Mouse (Mus musculus): ENCODE data around the gene Adamts14. TPM values are rescaled to one million over a fixed set of nuclear protein-coding genes. Genes with fewer than 3 reads are reported as not detected.

The Adamts14 gene
- polyA plus RNA-seq, 1 experiment: 0.23 TPM

GRCm38 (mm10) chr10:61286246-61286645 is 13.0 kb upstream of the Adamts14 start:
- TF ChIP-seq POLR2A (IDR thresholded peaks at IDR 0.05; ENCODE audit: borderline replicate concordance, insufficient read depth, low read length) (no peak), CTCF (IDR thresholded peaks at IDR 0.05; ENCODE audit: borderline replicate concordance, insufficient read depth, low read depth, low read length) (no peak)
- no peak for DNase-seq
- WGBS: 89% methylated on average over 7 of the region's 7 CpGs
- Histone ChIP-seq H3K4me1 (ENCODE audit: control insufficient read depth, insufficient read depth, low read length) (peaks cover 13% of the 10 kb centered on the region), H3K27ac (ENCODE audit: insufficient read depth, low read length) (no peak overlapping the region), H3K4me3 (replicated peaks; ENCODE audit: insufficient read depth, low read depth, low read length) (no peak overlapping the region), H3K27me3 (ENCODE audit: control insufficient read depth, insufficient read depth, low read length) (no peaks in the 10 kb centered on the region)

- 6% methylated on average over 11 of the region's 11 CpGs for WGBS
- H3K4me1 ChIP-seq (ENCODE audit: control insufficient read depth, insufficient read depth, low read length): peaks cover 13% of the 10 kb centered on the region
- no peak overlapping the region for H3K27ac ChIP-seq (ENCODE audit: insufficient read depth, low read length)
- no peak overlapping the region for H3K4me3 ChIP-seq (replicated peaks; ENCODE audit: insufficient read depth, low read depth, low read length)
- DNase-seq: peak; percentile 44 to 67
- no peaks in the 10 kb centered on the region for H3K27me3 ChIP-seq (ENCODE audit: control insufficient read depth, insufficient read depth, low read length)
- TF ChIP-seq CTCF (IDR thresholded peaks at IDR 0.05; ENCODE audit: borderline replicate concordance, insufficient read depth, low read depth, low read length) (no peak), POLR2A (IDR thresholded peaks at IDR 0.05; ENCODE audit: borderline replicate concordance, insufficient read depth, low read length) (no peak)
Observed at GRCm38 (mm10) chr10:61285271-61285670, 12.0 kb upstream of the Adamts14 start.

- TF ChIP-seq CTCF (IDR thresholded peaks at IDR 0.05; ENCODE audit: borderline replicate concordance, insufficient read depth, low read depth, low read length) (no peak), POLR2A (IDR thresholded peaks at IDR 0.05; ENCODE audit: borderline replicate concordance, insufficient read depth, low read length) (no peak)
- WGBS: 84% methylated on average over 4 of the region's 4 CpGs
- peaks cover 13% of the 10 kb centered on the region for H3K4me1 ChIP-seq (ENCODE audit: control insufficient read depth, insufficient read depth, low read length)
Observed at GRCm38 (mm10) chr10:61284309-61284708, 11.1 kb upstream of the Adamts14 start.

DNA sequence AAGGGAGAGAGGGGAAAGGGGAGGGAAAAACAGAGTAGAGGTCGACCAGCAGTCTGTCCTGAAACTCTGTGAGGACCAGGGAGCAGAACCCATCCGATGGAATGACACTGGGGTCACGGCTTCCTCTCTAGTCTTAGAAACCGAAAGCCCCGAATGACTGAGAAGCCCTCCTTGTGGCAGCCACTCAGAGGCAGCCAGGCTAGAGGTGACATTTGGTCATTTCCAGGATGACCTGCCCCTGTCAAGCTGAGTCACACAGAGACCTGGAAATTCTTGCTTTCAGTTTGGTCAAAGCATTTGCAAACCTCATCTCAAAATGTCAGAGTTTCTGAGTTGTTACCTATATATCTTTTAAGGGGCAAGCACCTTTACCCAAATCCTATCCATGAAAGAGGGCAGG is 7.9 kb upstream of the Adamts14 start:
- WGBS: 93% methylated on average over 5 of the region's 5 CpGs
- Histone ChIP-seq H3K27me3 (ENCODE audit: control insufficient read depth, insufficient read depth, low read length) (no peaks in the 10 kb centered on the region), H3K4me3 (replicated peaks; ENCODE audit: insufficient read depth, low read depth, low read length) (no peak overlapping the region), H3K27ac (ENCODE audit: insufficient read depth, low read length) (no peak overlapping the region), H3K4me1 (ENCODE audit: control insufficient read depth, insufficient read depth, low read length) (peaks cover 13% of the 10 kb centered on the region)
- TF ChIP-seq POLR2A (IDR thresholded peaks at IDR 0.05; ENCODE audit: borderline replicate concordance, insufficient read depth, low read length) (no peak), CTCF (IDR thresholded peaks at IDR 0.05; ENCODE audit: borderline replicate concordance, insufficient read depth, low read depth, low read length) (no peak)
- no peak for DNase-seq

More at GRCm38 (mm10) chr10:61284309-61284708, 11.1 kb upstream of the Adamts14 start:
- no peak overlapping the region for H3K27ac ChIP-seq (ENCODE audit: insufficient read depth, low read length)
- H3K4me3 ChIP-seq (replicated peaks; ENCODE audit: insufficient read depth, low read depth, low read length): no peak overlapping the region
- H3K27me3 ChIP-seq (ENCODE audit: control insufficient read depth, insufficient read depth, low read length): no peaks in the 10 kb centered on the region
- DNase-seq: no peak

DNA sequence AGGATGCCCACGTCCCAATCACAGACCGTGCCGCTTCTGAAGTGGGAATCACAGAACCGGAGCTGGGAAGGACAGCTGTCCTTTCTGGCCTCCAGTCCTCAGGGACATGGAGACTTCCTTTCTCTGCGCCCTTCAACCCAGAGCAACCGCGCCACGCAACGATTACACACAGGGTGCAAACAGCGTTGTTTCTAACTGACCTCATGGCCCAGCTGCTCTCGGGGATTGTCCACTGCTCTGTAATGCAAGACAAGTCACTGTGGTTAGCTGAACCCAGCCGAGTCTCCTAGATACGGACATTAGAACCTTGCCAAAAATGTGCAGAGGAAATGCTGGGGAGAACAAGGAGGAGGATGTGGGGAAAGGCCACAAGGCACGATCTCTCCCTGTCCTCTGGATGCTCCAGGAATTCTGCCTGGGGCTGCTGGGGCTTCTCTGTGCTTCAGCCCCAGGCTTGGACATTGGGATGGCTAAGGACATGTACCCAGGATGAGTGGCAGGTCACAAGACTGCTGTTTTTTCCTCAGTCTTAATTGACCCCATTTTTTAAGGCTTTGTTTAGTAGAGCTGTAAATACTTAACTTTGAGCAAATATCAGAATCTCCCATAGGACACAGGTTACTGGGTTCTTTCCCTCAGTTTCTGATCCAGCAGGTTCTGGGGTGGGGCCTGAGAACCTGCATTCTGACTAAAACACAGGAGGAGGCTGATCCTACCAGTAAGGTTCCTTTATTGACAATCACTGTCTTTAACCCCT is 4.9 kb upstream of the Adamts14 start:
- DNase-seq: peak in 1 of 2 experiments; percentile 19
- WGBS: 46% methylated on average over 14 of the region's 14 CpGs
- 0 out of 2 replicates have a peak, but pooled peaks cover 3% of the 10 kb centered on the region for H3K4me1 ChIP-seq (ENCODE audit: control insufficient read depth, insufficient read depth, low read length)
- H3K4me3 ChIP-seq (replicated peaks; ENCODE audit: insufficient read depth, low read depth, low read length): no peak overlapping the region
- no peak overlapping the region for H3K27ac ChIP-seq (ENCODE audit: insufficient read depth, low read length)
- TF ChIP-seq POLR2A (IDR thresholded peaks at IDR 0.05; ENCODE audit: borderline replicate concordance, insufficient read depth, low read length) (no peak), CTCF (IDR thresholded peaks at IDR 0.05; ENCODE audit: borderline replicate concordance, insufficient read depth, low read depth, low read length) (no peak)
- no peaks in the 10 kb centered on the region; the same call in 1 of the 2 replicates for H3K27me3 ChIP-seq (ENCODE audit: control insufficient read depth, insufficient read depth, low read length)

- no peak for DNase-seq
- WGBS: 97% methylated on average over 6 of the region's 6 CpGs
- Histone ChIP-seq H3K4me1 (ENCODE audit: control insufficient read depth, insufficient read depth, low read length) (peaks cover 3% of the 10 kb centered on the region; the same call in 1 of the 2 replicates), H3K27me3 (ENCODE audit: control insufficient read depth, insufficient read depth, low read length) (no peaks in the 10 kb centered on the region; the same call in 1 of the 2 replicates), H3K4me3 (replicated peaks; ENCODE audit: insufficient read depth, low read depth, low read length) (no peak overlapping the region), H3K27ac (ENCODE audit: insufficient read depth, low read length) (no peak overlapping the region)
- TF ChIP-seq CTCF (IDR thresholded peaks at IDR 0.05; ENCODE audit: borderline replicate concordance, insufficient read depth, low read depth, low read length) (no peak), POLR2A (IDR thresholded peaks at IDR 0.05; ENCODE audit: borderline replicate concordance, insufficient read depth, low read length) (no peak)
Observed at GRCm38 (mm10) chr10:61277051-61277450, 3.8 kb upstream of the Adamts14 start.

GRCm38 (mm10) chr10:61275669-61276110 is 2.5 kb upstream of the Adamts14 start:
- 8% methylated on average over 5 of the region's 5 CpGs for WGBS
- no peak overlapping the region for H3K27ac ChIP-seq (ENCODE audit: insufficient read depth, low read length)
- TF ChIP-seq POLR2A (IDR thresholded peaks at IDR 0.05; ENCODE audit: borderline replicate concordance, insufficient read depth, low read length) (no peak), CTCF (IDR thresholded peaks at IDR 0.05; ENCODE audit: borderline replicate concordance, insufficient read depth, low read depth, low read length) (peak; percentile 81)
- H3K4me1 ChIP-seq (ENCODE audit: control insufficient read depth, insufficient read depth, low read length): peaks cover 3% of the 10 kb centered on the region; the same call in 1 of the 2 replicates
- DNase-seq: peak; percentile 29 to 35
- no peaks in the 10 kb centered on the region; the same call in 1 of the 2 replicates for H3K27me3 ChIP-seq (ENCODE audit: control insufficient read depth, insufficient read depth, low read length)
- H3K4me3 ChIP-seq (replicated peaks; ENCODE audit: insufficient read depth, low read depth, low read length): no peak overlapping the region

DNA sequence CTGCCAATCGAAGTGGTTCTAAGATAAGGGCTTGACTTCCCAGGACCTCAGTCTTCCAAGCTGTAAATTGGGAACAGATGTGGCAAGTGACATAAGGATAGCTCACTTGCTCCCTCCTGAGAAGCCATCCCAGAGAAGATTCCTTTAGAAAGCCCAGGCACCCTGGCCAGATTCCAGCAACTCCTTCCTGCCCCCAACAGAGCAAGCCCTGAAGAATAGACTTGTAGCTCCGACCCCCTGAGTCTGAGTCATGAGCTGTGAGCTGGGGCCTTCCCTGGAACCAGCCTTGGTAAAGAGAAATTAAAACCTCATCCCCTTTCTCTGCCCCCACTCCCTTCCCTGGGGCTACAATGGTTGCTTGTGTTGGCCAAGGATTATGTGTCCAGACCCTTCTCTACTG is 1.3 kb upstream of the Adamts14 start:
- Histone ChIP-seq H3K27ac (ENCODE audit: insufficient read depth, low read length) (no peak overlapping the region), H3K4me3 (replicated peaks; ENCODE audit: insufficient read depth, low read depth, low read length) (no peak overlapping the region), H3K27me3 (ENCODE audit: control insufficient read depth, insufficient read depth, low read length) (no peaks in the 10 kb centered on the region; the same call in 1 of the 2 replicates), H3K4me1 (ENCODE audit: control insufficient read depth, insufficient read depth, low read length) (peaks cover 3% of the 10 kb centered on the region; the same call in 1 of the 2 replicates)
- TF ChIP-seq CTCF (IDR thresholded peaks at IDR 0.05; ENCODE audit: borderline replicate concordance, insufficient read depth, low read depth, low read length) (no peak), POLR2A (IDR thresholded peaks at IDR 0.05; ENCODE audit: borderline replicate concordance, insufficient read depth, low read length) (no peak)
- WGBS: 68% methylated on average over 2 of the region's 2 CpGs
- DNase-seq: no peak

Data from cerebellum, adult 2 months (tissue).